Mouse (Mus musculus): Measurements from ENCODE around the gene Slpi. TPM values are rescaled to one million over a fixed set of nuclear protein-coding genes. Genes with fewer than 3 reads are reported as not detected.

Slpi gene
- 110 TPM for polyA plus RNA-seq (2014; fragmentation: Illumina TruSeq; extraction: RNeasy Lipid Tissue Mini Kit (QIAGEN cat#74804); ENCODE audit: low read depth, low replicate concordance)

DNA sequence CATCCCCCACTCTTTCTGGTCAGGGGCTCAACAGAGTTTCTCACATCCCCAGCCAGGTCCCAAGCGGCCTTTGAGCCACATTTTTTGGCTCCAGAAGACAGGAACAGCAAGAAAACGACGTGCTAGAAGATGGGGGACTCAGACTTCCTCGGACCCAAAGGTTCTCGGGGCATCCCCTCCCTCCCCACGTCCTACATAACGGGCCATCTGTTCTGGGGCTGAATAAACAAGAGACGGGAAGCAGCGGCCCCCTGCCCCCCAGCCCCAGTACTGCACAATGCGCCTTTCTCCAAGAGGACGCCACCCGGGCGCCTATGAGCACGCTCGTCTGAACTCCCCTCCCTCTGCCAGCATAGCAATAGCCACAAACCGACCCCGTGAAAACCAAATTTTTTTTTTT is at the start of gene Slpi:
Gene Slpi (minus strand): TSS at position 76 of the 400 bp plus-strand sequence.

DNA sequence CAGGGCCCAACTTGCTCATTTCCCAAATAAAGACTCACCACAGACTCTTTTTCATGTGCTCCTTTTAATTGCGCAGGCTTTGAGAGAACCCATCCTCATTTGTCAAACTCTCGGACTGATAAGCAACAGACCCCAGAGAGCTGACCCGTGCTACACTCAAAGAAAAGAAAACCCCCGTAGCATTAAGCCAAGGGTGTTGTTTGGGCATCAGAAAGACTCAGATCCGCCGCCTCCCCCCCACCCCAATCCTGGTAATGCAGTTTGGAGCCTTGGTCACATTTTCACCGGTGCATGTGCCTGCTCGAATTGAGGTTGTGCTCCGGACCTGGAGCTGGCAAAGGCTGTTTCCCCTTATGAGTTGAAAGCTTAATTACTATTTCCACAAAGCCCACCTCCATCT is 16.2 kb upstream of the Slpi start, which contains the start of gene Matn4:
Gene Matn4 (minus strand): TSS at position 101 of the 400 bp plus-strand sequence.

DNA sequence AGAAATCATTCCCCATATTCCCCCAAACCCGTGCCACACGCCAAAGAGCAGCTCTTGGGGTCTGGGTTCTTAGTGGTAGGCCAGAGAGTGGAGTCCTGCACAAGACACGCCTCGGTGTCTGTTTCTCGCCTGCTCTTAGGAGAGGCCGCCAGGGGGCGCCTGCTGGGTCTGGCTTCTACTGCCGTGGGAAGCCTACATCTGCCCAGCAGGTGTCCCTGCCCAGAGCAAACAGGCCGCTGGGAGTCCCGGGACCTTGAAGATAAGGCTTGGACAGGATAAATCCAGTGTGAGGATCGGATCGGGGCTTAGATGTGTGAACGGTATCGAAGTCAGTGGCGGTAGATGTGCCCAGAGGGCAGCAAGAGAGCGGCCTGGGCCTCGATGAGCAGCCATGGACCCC is 14.0 kb upstream of the Slpi start, which contains the start of gene Rbpjl:
Gene Rbpjl (plus strand): TSS at position 236 of the 400 bp plus-strand sequence.

DNA sequence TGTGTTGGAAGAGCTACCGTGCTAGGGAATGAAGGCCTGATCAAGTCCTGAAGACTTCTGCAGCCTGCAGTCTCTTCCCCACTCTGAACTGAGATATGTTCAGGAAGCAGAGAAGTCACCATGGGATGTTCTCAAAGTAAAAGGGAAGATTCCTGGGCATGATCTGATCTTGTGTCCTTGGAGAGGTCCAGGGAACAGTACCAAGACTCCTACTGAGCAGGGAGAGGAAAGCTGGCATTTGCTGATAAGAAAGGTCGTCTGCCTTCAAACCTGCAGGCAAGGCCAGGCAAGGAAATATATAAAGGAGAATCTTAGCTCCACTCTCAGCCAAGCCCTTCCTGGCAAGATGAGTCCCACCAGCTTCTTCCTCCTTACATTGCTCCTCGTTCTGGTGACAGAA is 56.5 kb downstream of the Slpi start, which contains the start of gene Svs5:
Gene Svs5 (plus strand): TSS at position 301 of the 400 bp plus-strand sequence.

DNA sequence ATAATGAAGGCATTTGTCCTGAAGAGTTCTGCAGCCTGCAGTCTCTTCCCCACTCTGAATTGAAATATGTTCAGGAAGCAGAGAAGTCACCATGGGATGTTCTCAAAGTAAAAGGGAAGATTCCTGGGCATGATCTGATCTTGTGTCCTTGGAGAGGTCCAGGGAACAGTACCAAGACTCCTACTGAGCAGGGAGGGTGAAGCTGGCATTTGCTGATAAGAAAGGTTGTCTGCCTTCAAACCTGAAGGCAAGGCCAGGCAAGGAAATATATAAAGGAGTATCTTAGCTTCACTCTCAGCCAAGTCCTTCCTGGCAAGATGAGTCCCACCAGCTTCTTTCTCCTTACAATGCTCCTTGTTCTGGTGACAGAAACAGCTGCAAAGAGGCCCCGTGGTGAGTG is 72.4 kb downstream of the Slpi start, which contains the start of gene Svs6:
Gene Svs6 (plus strand): TSS at position 301 of the 400 bp plus-strand sequence.

Other genes starting within 250 kb of the Slpi start
- 0.29 TPM for gene Kcns1, start 218.0 kb downstream of the Slpi start, polyA plus RNA-seq (2014; fragmentation: Illumina TruSeq; extraction: RNeasy Lipid Tissue Mini Kit (QIAGEN cat#74804); ENCODE audit: low read depth, low replicate concordance)
- not detected for gene Wfdc5, start 206.4 kb downstream of the Slpi start, polyA plus RNA-seq (2014; fragmentation: Illumina TruSeq; extraction: RNeasy Lipid Tissue Mini Kit (QIAGEN cat#74804); ENCODE audit: low read depth, low replicate concordance)
- not detected for gene Wfdc12, start 198.5 kb downstream of the Slpi start, polyA plus RNA-seq (2014; fragmentation: Illumina TruSeq; extraction: RNeasy Lipid Tissue Mini Kit (QIAGEN cat#74804); ENCODE audit: low read depth, low replicate concordance)
- 5.9 TPM for gene Wfdc15a, start 189.0 kb downstream of the Slpi start, polyA plus RNA-seq (2014; fragmentation: Illumina TruSeq; extraction: RNeasy Lipid Tissue Mini Kit (QIAGEN cat#74804); ENCODE audit: low read depth, low replicate concordance)
- gene Wfdc15b, start 167.4 kb downstream of the Slpi start, polyA plus RNA-seq (2014; fragmentation: Illumina TruSeq; extraction: RNeasy Lipid Tissue Mini Kit (QIAGEN cat#74804); ENCODE audit: low read depth, low replicate concordance): 738 TPM
- not detected for gene Svs2, start 150.6 kb downstream of the Slpi start, polyA plus RNA-seq (2014; fragmentation: Illumina TruSeq; extraction: RNeasy Lipid Tissue Mini Kit (QIAGEN cat#74804); ENCODE audit: low read depth, low replicate concordance)
- gene Svs3b, start 132.5 kb downstream of the Slpi start, polyA plus RNA-seq (2014; fragmentation: Illumina TruSeq; extraction: RNeasy Lipid Tissue Mini Kit (QIAGEN cat#74804); ENCODE audit: low read depth, low replicate concordance): not detected
- not detected for gene Svs4, start 110.6 kb downstream of the Slpi start, polyA plus RNA-seq (2014; fragmentation: Illumina TruSeq; extraction: RNeasy Lipid Tissue Mini Kit (QIAGEN cat#74804); ENCODE audit: low read depth, low replicate concordance)
- not detected for gene Svs3a, start 99.8 kb downstream of the Slpi start, polyA plus RNA-seq (2014; fragmentation: Illumina TruSeq; extraction: RNeasy Lipid Tissue Mini Kit (QIAGEN cat#74804); ENCODE audit: low read depth, low replicate concordance)
- gene Svs6, start 72.3 kb downstream of the Slpi start, polyA plus RNA-seq (2014; fragmentation: Illumina TruSeq; extraction: RNeasy Lipid Tissue Mini Kit (QIAGEN cat#74804); ENCODE audit: low read depth, low replicate concordance): not detected
- 1.8 TPM for gene Svs5, start 56.4 kb downstream of the Slpi start, polyA plus RNA-seq (2014; fragmentation: Illumina TruSeq; extraction: RNeasy Lipid Tissue Mini Kit (QIAGEN cat#74804); ENCODE audit: low read depth, low replicate concordance)
- gene Rbpjl, start 14.0 kb upstream of the Slpi start, polyA plus RNA-seq (2014; fragmentation: Illumina TruSeq; extraction: RNeasy Lipid Tissue Mini Kit (QIAGEN cat#74804); ENCODE audit: low read depth, low replicate concordance): not detected
- 1.1 TPM for gene Matn4, start 16.1 kb upstream of the Slpi start, polyA plus RNA-seq (2014; fragmentation: Illumina TruSeq; extraction: RNeasy Lipid Tissue Mini Kit (QIAGEN cat#74804); ENCODE audit: low read depth, low replicate concordance)
- gene Sdc4, start 54.8 kb upstream of the Slpi start, polyA plus RNA-seq (2014; fragmentation: Illumina TruSeq; extraction: RNeasy Lipid Tissue Mini Kit (QIAGEN cat#74804); ENCODE audit: low read depth, low replicate concordance): 26.4 TPM
- gene Sys1, start 67.9 kb upstream of the Slpi start, polyA plus RNA-seq (2014; fragmentation: Illumina TruSeq; extraction: RNeasy Lipid Tissue Mini Kit (QIAGEN cat#74804); ENCODE audit: low read depth, low replicate concordance): 31.9 TPM
- gene Gm20458, start 71.9 kb upstream of the Slpi start, polyA plus RNA-seq (2014; fragmentation: Illumina TruSeq; extraction: RNeasy Lipid Tissue Mini Kit (QIAGEN cat#74804); ENCODE audit: low read depth, low replicate concordance): not detected
- gene Trp53tg5, start 84.6 kb upstream of the Slpi start, polyA plus RNA-seq (2014; fragmentation: Illumina TruSeq; extraction: RNeasy Lipid Tissue Mini Kit (QIAGEN cat#74804); ENCODE audit: low read depth, low replicate concordance): 2.1 TPM
- 18.9 TPM for gene Dbndd2, start 97.0 kb upstream of the Slpi start, polyA plus RNA-seq (2014; fragmentation: Illumina TruSeq; extraction: RNeasy Lipid Tissue Mini Kit (QIAGEN cat#74804); ENCODE audit: low read depth, low replicate concordance)
- 74.8 TPM for gene Pigt, start 108.4 kb upstream of the Slpi start, polyA plus RNA-seq (2014; fragmentation: Illumina TruSeq; extraction: RNeasy Lipid Tissue Mini Kit (QIAGEN cat#74804); ENCODE audit: low read depth, low replicate concordance)
- 15.2 TPM for gene Wfdc2, start 173.3 kb upstream of the Slpi start, polyA plus RNA-seq (2014; fragmentation: Illumina TruSeq; extraction: RNeasy Lipid Tissue Mini Kit (QIAGEN cat#74804); ENCODE audit: low read depth, low replicate concordance)
- 240 TPM for gene Spint3, start 184.4 kb upstream of the Slpi start, polyA plus RNA-seq (2014; fragmentation: Illumina TruSeq; extraction: RNeasy Lipid Tissue Mini Kit (QIAGEN cat#74804); ENCODE audit: low read depth, low replicate concordance)
- gene Wfdc6a, start 196.4 kb upstream of the Slpi start, polyA plus RNA-seq (2014; fragmentation: Illumina TruSeq; extraction: RNeasy Lipid Tissue Mini Kit (QIAGEN cat#74804); ENCODE audit: low read depth, low replicate concordance): 118 TPM
- gene Eppin, start 204.5 kb upstream of the Slpi start, polyA plus RNA-seq (2014; fragmentation: Illumina TruSeq; extraction: RNeasy Lipid Tissue Mini Kit (QIAGEN cat#74804); ENCODE audit: low read depth, low replicate concordance): 285 TPM
- 215 TPM for gene Wfdc6b, start 224.4 kb upstream of the Slpi start, polyA plus RNA-seq (2014; fragmentation: Illumina TruSeq; extraction: RNeasy Lipid Tissue Mini Kit (QIAGEN cat#74804); ENCODE audit: low read depth, low replicate concordance)
- 244 TPM for gene Wfdc8, start 224.5 kb upstream of the Slpi start, polyA plus RNA-seq (2014; fragmentation: Illumina TruSeq; extraction: RNeasy Lipid Tissue Mini Kit (QIAGEN cat#74804); ENCODE audit: low read depth, low replicate concordance)
- gene Wfdc16, start 249.7 kb upstream of the Slpi start, polyA plus RNA-seq (2014; fragmentation: Illumina TruSeq; extraction: RNeasy Lipid Tissue Mini Kit (QIAGEN cat#74804); ENCODE audit: low read depth, low replicate concordance): 298 TPM